Mouse (Mus musculus): Measurements from ENCODE around the gene Slc5a2. TPM values are rescaled to one million over a fixed set of nuclear protein-coding genes. Genes with fewer than 3 reads are reported as not detected.

Gene Slc5a2
- polyA plus RNA-seq, 1 experiment from 2014 or later = 0.63 TPM

DNA sequence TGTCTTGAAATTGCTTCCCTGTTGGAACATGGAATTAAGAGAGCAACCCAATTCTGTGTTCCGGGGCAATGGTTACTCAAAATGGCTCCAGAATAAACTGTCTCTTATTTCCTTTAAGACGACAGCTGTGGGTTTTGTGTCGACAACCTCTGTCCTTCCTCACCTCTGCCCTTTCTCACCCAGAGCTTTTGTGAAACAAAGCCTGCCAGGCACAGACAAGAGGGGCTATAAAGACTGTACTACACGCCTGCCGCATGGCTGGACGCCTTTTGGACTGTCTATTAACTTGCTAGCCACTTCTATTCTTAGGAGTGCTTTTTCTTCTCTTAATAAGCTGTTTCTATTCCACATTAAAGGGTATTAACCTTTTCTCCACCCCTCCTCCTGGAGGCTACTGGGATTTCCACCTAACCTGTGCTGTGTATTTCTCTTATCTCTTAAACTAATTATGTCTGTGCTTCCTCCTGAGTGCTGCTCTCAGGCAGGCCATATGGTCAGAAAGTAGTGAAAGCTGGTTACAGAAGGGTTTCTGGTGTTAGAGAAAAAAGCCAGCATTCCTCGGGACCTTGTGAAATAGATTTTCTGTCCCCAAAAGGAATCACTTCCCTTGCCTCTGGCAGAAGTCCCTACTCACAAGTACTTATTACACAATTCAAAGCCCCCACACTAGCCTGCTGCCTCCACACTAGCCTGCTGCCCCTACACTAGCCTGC lies 17.2 kb downstream of the Slc5a2 start:
- Histone ChIP-seq H3K27me3 (ENCODE audit: control insufficient read depth, insufficient read depth, low read length) (no peaks in the 10 kb centered on the region), H3K27ac (replicated peaks) (no peak overlapping the region), H3K9ac (ENCODE audit: low read length) (no peak overlapping the region), H3K4me2 (replicated peaks; ENCODE audit: low read depth) (no peak overlapping the region), H3K9me3 (ENCODE audit: control insufficient read depth, low read length) (no peaks in the 10 kb centered on the region), H3K4me1 (replicated peaks; ENCODE audit: control insufficient read depth, insufficient read depth) (no peaks in the 10 kb centered on the region), H3K36me3 (ENCODE audit: control insufficient read depth, insufficient read depth, low read length) (peaks cover 12% of the 10 kb centered on the region), H3K4me3 (ENCODE audit: low read depth, low read length) (no peak overlapping the region)
- TF ChIP-seq EP300 (optimal IDR thresholded peaks at IDR 0.05) (no peak), CTCF (IDR thresholded peaks at IDR 0.05; ENCODE audit: low read depth) (no peak)
- 43% methylated on average over 7 of the region's 7 CpGs for WGBS
- DNase-seq (ENCODE audit: low spot score) (no peak), ATAC-seq (ENCODE audit: low FRiP score, low TSS enrichment) (no peak; the same call in 1 of the 2 replicates)

DNA sequence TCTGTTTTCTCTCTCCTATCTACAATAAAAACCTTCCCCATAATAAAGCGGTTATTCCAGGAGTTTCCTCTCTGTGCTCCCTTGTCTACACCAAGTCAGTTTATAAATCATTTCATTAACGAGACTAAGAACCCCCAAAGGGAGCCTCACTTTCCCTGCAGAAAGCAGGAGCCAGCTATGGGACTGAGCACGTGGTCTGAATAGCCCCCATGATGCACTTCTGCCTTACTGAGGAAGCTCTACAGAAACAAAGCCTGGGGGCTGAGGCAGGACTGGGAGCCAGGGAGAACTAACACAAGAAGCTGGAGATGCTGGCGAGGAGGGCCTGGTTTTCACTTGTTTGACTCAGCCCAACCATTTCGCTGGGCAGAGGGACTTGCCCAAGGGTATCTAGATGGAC lies 18.6 kb downstream of the Slc5a2 start:
- H3K9me3 ChIP-seq (ENCODE audit: control insufficient read depth, low read length) = no peaks in the 10 kb centered on the region
- ATAC-seq (ENCODE audit: low FRiP score, low TSS enrichment) = no peak
- H3K4me1 ChIP-seq (replicated peaks; ENCODE audit: control insufficient read depth, insufficient read depth) = peaks cover 4% of the 10 kb centered on the region; the same call in 1 of the 2 replicates
- no peak for TF ChIP-seq EP300 (optimal IDR thresholded peaks at IDR 0.05)
- no peak for TF ChIP-seq CTCF (IDR thresholded peaks at IDR 0.05; ENCODE audit: low read depth)
- H3K27me3 ChIP-seq (ENCODE audit: control insufficient read depth, insufficient read depth, low read length) = no peaks in the 10 kb centered on the region
- peaks cover 14% of the 10 kb centered on the region for H3K36me3 ChIP-seq (ENCODE audit: control insufficient read depth, insufficient read depth, low read length)
- WGBS = 59% methylated on average over 5 of the region's 5 CpGs
- H3K4me2 ChIP-seq (replicated peaks; ENCODE audit: low read depth) = no peak overlapping the region
- H3K9ac ChIP-seq (ENCODE audit: low read length) = no peak overlapping the region
- no peak overlapping the region for H3K4me3 ChIP-seq (ENCODE audit: low read depth, low read length)
- no peak for DNase-seq (ENCODE audit: low spot score)
- H3K27ac ChIP-seq (replicated peaks) = no peak overlapping the region

GRCm38 (mm10) chr7:128285060-128285459 lies 19.6 kb downstream of the Slc5a2 start:
- H3K9me3 ChIP-seq (ENCODE audit: control insufficient read depth, low read length) = no peaks in the 10 kb centered on the region
- no peak overlapping the region for H3K4me3 ChIP-seq (ENCODE audit: low read depth, low read length)
- no peaks in the 10 kb centered on the region for H3K27me3 ChIP-seq (ENCODE audit: control insufficient read depth, insufficient read depth, low read length)
- ATAC-seq (ENCODE audit: low FRiP score, low TSS enrichment) = no peak
- no peak overlapping the region for H3K27ac ChIP-seq (replicated peaks)
- no peak overlapping the region for H3K9ac ChIP-seq (ENCODE audit: low read length)
- H3K4me1 ChIP-seq (replicated peaks; ENCODE audit: control insufficient read depth, insufficient read depth) = peaks cover 4% of the 10 kb centered on the region; the same call in 1 of the 2 replicates
- 90% methylated on average over 8 of the region's 8 CpGs for WGBS
- no peak for TF ChIP-seq CTCF (IDR thresholded peaks at IDR 0.05; ENCODE audit: low read depth)
- TF ChIP-seq EP300 (optimal IDR thresholded peaks at IDR 0.05) = no peak
- H3K36me3 ChIP-seq (ENCODE audit: control insufficient read depth, insufficient read depth, low read length) = peaks cover 13% of the 10 kb centered on the region
- H3K4me2 ChIP-seq (replicated peaks; ENCODE audit: low read depth) = no peak overlapping the region
- no peak for DNase-seq (ENCODE audit: low spot score)

- Histone ChIP-seq H3K27ac (replicated peaks) (peak overlapping the region; percentile 63), H3K9ac (ENCODE audit: low read length) (peak overlapping the region; percentile 24), H3K36me3 (ENCODE audit: control insufficient read depth, insufficient read depth, low read length) (peaks cover 12% of the 10 kb centered on the region), H3K9me3 (ENCODE audit: control insufficient read depth, low read length) (no peaks in the 10 kb centered on the region), H3K4me1 (replicated peaks; ENCODE audit: control insufficient read depth, insufficient read depth) (peaks cover 4% of the 10 kb centered on the region; the same call in 1 of the 2 replicates), H3K4me2 (replicated peaks; ENCODE audit: low read depth) (peak overlapping the region; percentile 11), H3K4me3 (ENCODE audit: low read depth, low read length) (no peak overlapping the region), H3K27me3 (ENCODE audit: control insufficient read depth, insufficient read depth, low read length) (no peaks in the 10 kb centered on the region)
- ATAC-seq (ENCODE audit: low FRiP score, low TSS enrichment) = peak; percentile 89
- WGBS = 21% methylated on average over 9 of the region's 9 CpGs
- peak; percentile 73 for DNase-seq (ENCODE audit: low spot score)
- peak; percentile 67 for TF ChIP-seq CTCF (IDR thresholded peaks at IDR 0.05; ENCODE audit: low read depth)
- TF ChIP-seq EP300 (optimal IDR thresholded peaks at IDR 0.05) = no peak
These were observed 23.6 kb downstream of the Slc5a2 start for GRCm38 (mm10) chr7:128288923-128289544.

- 0 out of 2 replicates have a peak, but pooled peaks cover 2% of the 10 kb centered on the region for H3K36me3 ChIP-seq (ENCODE audit: control insufficient read depth, insufficient read depth, low read length)
- no peak for DNase-seq (ENCODE audit: low spot score)
These were observed 29.3 kb downstream of the Slc5a2 start for GRCm38 (mm10) chr7:128294785-128295184.

DNA sequence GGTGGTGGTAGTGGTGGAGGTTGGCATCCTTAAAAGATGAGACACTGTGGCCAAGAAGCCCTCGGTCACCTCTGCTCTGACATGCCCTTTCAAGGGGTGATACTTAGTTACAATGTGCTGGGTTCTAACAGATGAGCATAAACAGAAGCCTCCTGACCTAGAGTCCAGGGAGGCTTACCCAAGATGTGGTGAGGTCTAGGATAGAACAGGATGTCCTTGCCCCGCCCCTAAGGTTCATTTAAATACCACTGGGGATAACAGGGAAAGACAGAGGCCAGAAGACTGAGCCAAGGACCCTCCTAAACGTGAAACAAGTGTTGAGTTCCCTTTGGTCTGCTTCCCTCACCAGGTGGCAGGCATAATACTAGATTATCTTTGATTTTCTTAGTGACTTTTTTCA lies 31.1 kb downstream of the Slc5a2 start:
- TF ChIP-seq CTCF (IDR thresholded peaks at IDR 0.05; ENCODE audit: low read depth) = no peak
- no peak for TF ChIP-seq EP300 (optimal IDR thresholded peaks at IDR 0.05)
- Histone ChIP-seq H3K4me1 (replicated peaks; ENCODE audit: control insufficient read depth, insufficient read depth) (0 out of 2 replicates have a peak, but pooled peaks cover 4% of the 10 kb centered on the region), H3K4me2 (replicated peaks; ENCODE audit: low read depth) (peak overlapping the region; percentile 93; the same call in 1 of the 2 replicates), H3K9ac (ENCODE audit: low read length) (no peak overlapping the region), H3K27me3 (ENCODE audit: control insufficient read depth, insufficient read depth, low read length) (no peaks in the 10 kb centered on the region), H3K27ac (replicated peaks) (no peak overlapping the region), H3K36me3 (ENCODE audit: control insufficient read depth, insufficient read depth, low read length) (no peaks in the 10 kb centered on the region), H3K4me3 (ENCODE audit: low read depth, low read length) (no peak overlapping the region; the same call in 1 of the 2 replicates), H3K9me3 (ENCODE audit: control insufficient read depth, low read length) (no peaks in the 10 kb centered on the region)
- no peak for DNase-seq (ENCODE audit: low spot score)
- ATAC-seq (ENCODE audit: low FRiP score, low TSS enrichment) = no peak
- WGBS = 68% methylated on average over 3 of the region's 3 CpGs

More at GRCm38 (mm10) chr7:128294785-128295184, 29.3 kb downstream of the Slc5a2 start:
- H3K4me2 ChIP-seq (replicated peaks; ENCODE audit: low read depth) = no peak overlapping the region
- no peak for TF ChIP-seq EP300 (optimal IDR thresholded peaks at IDR 0.05)
- H3K27me3 ChIP-seq (ENCODE audit: control insufficient read depth, insufficient read depth, low read length) = no peaks in the 10 kb centered on the region
- 84% methylated on average over 10 of the region's 10 CpGs for WGBS
- ATAC-seq (ENCODE audit: low FRiP score, low TSS enrichment) = no peak
- no peak overlapping the region for H3K9ac ChIP-seq (ENCODE audit: low read length)
- H3K4me3 ChIP-seq (ENCODE audit: low read depth, low read length) = no peak overlapping the region
- H3K27ac ChIP-seq (replicated peaks) = no peak overlapping the region
- no peaks in the 10 kb centered on the region for H3K9me3 ChIP-seq (ENCODE audit: control insufficient read depth, low read length)
- 0 out of 2 replicates have a peak, but pooled peaks cover 4% of the 10 kb centered on the region for H3K4me1 ChIP-seq (replicated peaks; ENCODE audit: control insufficient read depth, insufficient read depth)
